Mouse (Mus musculus) cerebellum, adult (tissue): ENCODE results near the gene Tmem128.

Experiments
- ATAC-seq: cut with Nextera tagmentation; 2 replicates; pipeline ENCODE4 v1.9.2; 2017; ENCODE audit warnings: mild to moderate bottlenecking, moderate library complexity, mixed read lengths; ENCODE audit not compliant: insufficient number of reproducible peaks, low FRiP score, low TSS enrichment

Gene Tmem128

DNA sequence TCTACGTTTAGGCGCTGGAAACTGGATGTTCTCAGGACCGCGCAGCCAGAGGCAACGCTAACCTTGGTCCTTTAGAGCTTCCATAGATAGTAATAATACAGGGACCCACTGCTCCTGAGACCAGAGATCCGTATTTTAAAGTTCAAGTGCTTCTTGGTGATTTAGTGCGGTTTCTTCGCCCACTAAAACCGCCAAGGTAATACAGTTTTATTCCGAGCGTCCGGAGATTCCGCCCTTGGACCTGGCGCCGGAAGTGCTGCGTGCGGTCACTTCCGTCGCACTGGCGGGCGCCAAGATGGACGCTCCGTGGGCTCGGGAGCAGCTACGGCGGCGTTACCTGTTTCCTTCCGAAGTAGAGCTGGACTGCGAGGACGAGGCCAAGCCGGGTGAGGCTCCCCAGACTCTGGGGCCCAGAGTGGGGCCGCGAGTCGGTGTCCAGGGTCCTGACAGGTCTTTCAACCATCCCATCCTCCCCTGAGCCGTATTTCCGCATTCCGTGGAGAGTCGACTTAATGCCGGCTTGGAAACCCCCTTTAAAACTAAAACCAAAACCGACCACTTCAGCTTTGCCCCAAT lies at the start of gene Tmem128:
Gene Tmem128 (plus strand): TSS at position 79 of the 576 bp plus-strand sequence.
- ATAC-seq: peak; percentile 87

DNA sequence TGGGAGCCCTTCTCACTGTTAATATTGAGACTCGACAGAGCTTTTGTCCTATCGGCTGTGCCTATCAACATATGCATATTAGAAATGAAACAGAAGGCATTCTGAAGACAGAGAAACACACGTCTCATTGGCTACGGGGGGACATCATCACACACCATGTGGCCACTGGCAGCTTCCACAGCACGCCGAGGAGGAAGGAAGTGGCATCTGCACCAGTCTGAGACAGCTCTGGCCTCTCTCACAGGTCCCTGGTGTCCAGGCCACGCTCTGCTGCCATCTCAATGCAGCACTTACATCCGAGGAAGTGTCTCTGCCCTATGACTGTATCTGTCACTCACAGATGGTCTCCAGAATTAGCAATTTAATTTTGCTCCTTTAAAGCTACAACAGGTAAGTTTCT lies 48.3 kb upstream of the Tmem128 start:
- ATAC-seq: no peak

DNA sequence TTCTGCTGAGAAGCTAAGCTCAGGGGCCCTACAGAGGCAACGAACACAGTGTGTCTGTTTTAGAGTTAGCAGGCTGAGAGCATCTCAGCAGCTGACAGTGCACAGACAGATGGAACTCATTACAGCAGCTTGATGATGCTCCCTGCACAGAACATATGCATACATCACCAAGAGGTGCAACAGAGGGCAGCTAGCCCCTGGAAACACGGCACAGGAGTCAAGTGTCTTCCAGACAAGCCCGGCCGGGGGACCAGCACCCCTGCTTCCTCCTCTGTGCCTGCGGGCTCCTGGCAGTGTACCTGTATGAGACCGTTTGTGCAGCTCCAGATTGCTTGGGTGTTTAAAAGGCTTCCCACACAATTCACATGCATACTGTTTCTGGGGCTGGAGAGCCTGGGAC lies 47.0 kb upstream of the Tmem128 start:
- ATAC-seq: no peak

- peak; percentile 4; the same call in 1 of the 2 replicates for ATAC-seq
Observed at GRCm38 (mm10) chr5:38219771-38220307, 40.1 kb upstream of the Tmem128 start.

- ATAC-seq: peak; percentile 80
Observed at GRCm38 (mm10) chr5:38220328-38220912, 39.6 kb upstream of the Tmem128 start, which contains the start of the genes Zbtb49 and Lyar. Gene Zbtb49 (minus strand): TSS chr5:38220457. Gene Lyar (plus strand): TSS chr5:38220470.

DNA sequence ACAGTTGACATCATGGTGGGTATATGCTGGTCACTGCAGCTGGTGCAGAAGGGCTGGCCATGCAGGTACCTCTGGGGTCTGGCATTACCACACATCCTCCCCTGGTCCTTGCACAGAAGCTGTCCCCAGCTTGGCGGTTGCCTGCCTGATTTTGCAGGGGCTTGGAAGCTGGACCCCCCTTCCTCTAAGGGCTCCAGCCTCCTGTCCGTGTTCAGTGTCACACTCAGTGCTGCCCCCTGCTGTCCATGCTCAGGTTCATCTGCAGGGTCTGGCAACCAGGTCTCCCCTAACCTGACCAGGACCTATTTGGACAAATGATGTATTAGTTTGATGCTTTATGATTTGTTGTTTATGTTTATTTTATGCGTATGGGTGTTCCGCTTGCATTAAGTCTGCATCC lies 24.6 kb upstream of the Tmem128 start:
- no peak for ATAC-seq

DNA sequence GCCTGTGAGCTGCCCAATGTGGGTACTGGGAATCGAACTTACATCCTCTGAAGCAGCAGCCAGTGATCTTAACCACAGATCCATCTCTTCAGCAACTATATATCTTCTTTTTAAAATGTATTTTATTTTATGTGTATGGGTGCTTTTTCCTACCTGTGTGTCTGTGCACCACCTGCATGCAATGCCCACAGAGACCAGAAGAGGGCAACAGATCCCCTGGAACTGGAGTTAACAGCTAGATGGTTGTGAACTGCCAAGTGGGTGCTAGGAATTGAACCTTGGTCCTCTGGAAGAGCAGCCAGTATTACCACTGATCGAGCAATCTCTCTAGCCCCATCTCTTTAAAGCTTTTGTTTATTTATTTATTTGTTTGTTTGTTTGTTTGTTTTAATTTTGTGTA lies 23.4 kb upstream of the Tmem128 start:
- ATAC-seq: no peak

DNA sequence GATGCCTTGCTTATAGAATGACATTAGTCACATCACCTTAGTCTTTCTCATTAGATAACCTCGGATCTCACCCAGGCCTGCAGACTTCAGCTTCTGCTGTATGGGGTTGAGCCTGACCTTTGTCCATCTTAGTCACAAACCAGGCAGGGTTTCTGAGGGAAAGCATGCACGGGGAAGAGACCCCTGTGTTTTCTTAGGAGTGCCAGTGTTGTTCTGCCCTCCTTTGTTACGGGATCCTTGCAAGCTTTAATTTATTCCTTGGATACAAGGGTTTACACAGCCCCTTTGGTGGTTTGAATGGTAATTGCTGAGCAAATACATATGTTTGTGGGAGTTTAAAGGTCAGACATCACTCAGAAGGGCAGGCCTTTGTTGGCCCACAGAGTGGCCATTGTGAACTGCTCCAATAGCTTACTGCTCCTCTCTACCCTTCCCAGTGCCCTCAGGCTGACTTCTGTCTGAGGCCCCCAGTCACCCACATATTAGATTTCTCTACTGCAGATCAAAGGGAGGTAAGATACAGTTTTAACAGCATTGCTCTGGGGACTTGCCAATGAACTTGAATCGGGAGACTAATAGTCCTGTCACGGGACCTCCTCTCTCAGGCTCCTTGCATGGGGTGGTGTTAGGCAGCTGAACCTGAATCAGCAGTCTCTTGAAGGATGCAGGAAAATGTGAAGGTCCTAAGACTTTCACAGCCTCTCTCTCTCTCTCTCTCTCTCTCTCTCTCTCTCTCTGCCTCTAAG lies 19.1 kb upstream of the Tmem128 start:
- ATAC-seq: no peak

DNA sequence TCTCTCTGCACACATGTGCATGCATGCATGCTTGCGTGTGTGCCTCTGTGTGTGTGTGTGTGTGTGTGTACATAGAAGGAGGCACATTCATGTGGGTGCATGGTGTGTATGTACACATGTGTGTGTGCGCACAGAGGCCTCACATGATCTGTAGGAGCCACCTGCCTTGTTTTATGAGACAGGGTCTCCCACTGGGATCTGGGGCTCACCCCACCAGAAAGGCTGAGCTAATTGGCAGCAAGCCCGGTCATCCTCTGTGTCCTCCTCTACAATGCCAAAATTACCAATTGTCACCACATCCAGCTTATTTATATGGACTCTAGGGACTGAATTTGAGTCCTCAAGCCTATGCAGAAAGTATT lies 18.5 kb upstream of the Tmem128 start:
- ATAC-seq: no peak

DNA sequence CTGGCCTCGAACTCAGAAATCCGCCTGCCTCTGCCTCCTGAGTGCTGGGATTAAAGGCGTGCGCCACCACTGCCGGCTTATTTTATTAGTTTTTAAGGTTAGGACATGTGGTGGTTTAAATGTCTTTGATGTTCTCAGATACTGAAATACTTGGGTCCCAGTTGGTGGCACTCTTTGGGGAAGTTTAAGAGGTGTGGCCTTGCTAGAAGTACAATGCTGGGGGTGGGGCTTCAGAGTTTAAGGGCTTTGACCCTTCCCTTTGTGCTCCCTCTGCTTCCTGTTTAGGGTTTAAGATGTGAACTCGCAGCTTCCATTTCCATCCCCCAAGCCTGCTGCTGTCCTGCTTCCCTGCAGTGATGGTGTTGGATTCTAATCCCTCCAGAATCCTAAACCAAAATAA lies 18.0 kb upstream of the Tmem128 start:
- ATAC-seq: no peak

GRCm38 (mm10) chr5:38255195-38255594 lies 4.8 kb upstream of the Tmem128 start:
- no peak for ATAC-seq

- ATAC-seq: no peak
Observed at GRCm38 (mm10) chr5:38255644-38256043, 4.3 kb upstream of the Tmem128 start.

DNA sequence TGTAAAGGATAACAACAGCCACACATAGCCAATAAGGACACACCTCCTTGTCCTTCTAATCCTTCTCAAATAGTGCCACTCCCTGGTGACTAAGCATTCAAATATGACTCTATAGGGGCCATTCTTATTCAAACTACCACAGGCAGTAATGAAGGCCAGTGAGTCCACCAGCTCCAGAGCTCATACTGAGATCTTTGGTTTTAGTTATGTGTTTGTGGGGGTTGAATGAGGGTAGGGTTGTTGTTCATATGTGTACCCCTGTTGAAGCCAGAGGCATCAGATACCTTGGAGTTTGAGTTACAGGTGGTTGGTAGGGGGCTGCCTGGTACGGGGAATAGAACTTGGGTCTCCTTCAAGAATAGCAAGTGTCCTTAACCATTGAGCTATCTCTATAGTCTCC lies 3.4 kb upstream of the Tmem128 start:
- ATAC-seq: no peak

GRCm38 (mm10) chr5:38258034-38258772 lies 1.8 kb upstream of the Tmem128 start:
- no peak for ATAC-seq

DNA sequence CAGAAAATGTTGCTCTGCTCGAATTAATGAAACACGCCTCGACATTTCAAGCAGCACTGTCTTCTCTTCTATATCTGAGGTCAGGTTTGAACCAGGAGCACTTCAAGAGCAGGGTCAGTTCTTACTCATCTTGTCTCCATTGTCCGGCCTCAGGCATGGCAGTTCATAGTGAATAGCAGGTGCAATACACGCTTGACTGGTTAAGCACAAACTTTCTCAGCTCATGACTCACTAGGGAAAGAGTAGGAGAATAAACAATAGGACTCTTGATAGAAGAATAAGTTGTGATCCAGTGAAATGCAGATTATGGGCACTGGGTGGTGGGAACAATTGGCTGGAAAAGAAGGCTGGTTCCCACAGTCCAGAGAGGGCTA lies 1.2 kb upstream of the Tmem128 start:
- ATAC-seq: no peak

- no peak for ATAC-seq
Observed at GRCm38 (mm10) chr5:38259455-38260106, 404 bp upstream of the Tmem128 start.

GRCm38 (mm10) chr5:38270942-38271341 lies 11.0 kb downstream of the Tmem128 start:
- ATAC-seq: no peak

DNA sequence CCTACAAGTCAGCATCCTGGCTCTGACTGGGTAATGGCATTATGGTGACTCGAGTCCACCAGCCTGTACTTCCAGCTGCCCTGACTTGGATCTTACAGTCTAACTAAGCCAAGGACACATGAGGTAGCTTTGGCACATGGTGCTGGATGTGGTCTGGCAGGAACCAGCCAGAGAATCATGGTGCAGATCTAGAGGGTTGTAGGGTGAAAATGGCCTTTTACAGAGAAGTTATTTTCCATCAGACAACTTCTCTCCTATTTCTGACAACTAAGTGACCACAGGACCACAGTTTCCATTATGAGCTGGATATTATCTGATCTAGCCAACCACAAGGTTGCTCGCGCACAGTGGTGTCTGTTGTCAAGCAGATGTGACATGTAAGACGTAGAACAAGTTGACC lies 13.8 kb downstream of the Tmem128 start:
- ATAC-seq: no peak

- no peak for ATAC-seq
Observed at GRCm38 (mm10) chr5:38275771-38276170, 15.8 kb downstream of the Tmem128 start, which contains the start of gene Otop1. Gene Otop1 (plus strand): TSS chr5:38275972.

DNA sequence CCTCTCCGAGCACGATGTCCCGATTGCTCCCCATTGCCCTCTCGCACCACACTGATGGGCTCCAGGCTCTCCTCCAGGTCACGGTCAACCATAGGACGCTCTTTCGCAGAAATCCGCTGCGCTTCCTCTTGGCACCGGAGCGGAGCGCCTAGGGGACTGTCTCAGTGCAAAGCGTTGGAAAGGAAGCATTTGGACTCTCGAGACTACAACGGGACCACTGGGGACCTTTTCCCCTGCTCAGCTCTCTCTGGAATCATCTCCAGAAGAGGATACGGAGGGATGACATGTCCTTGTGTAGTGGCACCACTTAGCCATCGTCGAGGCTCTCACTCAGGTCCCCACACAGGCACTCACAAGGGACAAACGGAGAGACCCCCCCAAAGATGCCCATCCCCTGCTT lies 16.5 kb downstream of the Tmem128 start:
- no peak for ATAC-seq
